Mouse (Mus musculus) MEL (cell line): ENCODE data around the gene Clcn3.

Experiments
- CHD1 ChIP-seq: IDR thresholded peaks from 2 replicates; pipeline ENCODE4 v1.6.1; 2012; ENCODE audit warnings: low read depth, mild to moderate bottlenecking, inconsistent platforms, low read length, improper control_type of control experiment
- CHD2 ChIP-seq: IDR thresholded peaks from 2 replicates; pipeline ENCODE4 v1.6.1; 2011; ENCODE audit warnings: low read length, improper control_type of control experiment
- CTCF ChIP-seq, 3 experiments: IDR thresholded peaks in 2 of 3; conservative IDR thresholded peaks in 1 of 3; 2 replicates each; pipeline ENCODE4 v1.5.1; 2011 to 2012; ENCODE audit warnings: low read length in 3 of 3, low read depth in 2 of 3, mild to moderate bottlenecking in 2 of 3, improper control_type of control experiment in 1 of 3, inconsistent platforms in 1 of 3, mixed read lengths in 1 of 3, moderate library complexity in 1 of 3; ENCODE audit not compliant: control insufficient read depth in 1 of 3, insufficient read depth in 1 of 3, poor library complexity in 1 of 3, severe bottlenecking in 1 of 3
- GABPA ChIP-seq: IDR thresholded peaks from 2 replicates; pipeline ENCODE4 v1.6.1; 2012; ENCODE audit warnings: low read depth, mild to moderate bottlenecking, inconsistent platforms, low read length, improper control_type of control experiment, moderate library complexity
- GATA1 ChIP-seq: IDR thresholded peaks from 2 replicates; pipeline ENCODE4 v1.6.1; 2011; ENCODE audit warnings: low read depth, low read length, improper control_type of control experiment
- MAX ChIP-seq: IDR thresholded peaks from 2 replicates; pipeline ENCODE4 v1.6.1; 2011; ENCODE audit warnings: low read length, improper control_type of control experiment
- MEF2A ChIP-seq: IDR thresholded peaks from 2 replicates; pipeline ENCODE4 v1.6.1; 2014; ENCODE audit warnings: low read depth, mild to moderate bottlenecking, inconsistent platforms, low read length, improper control_type of control experiment; ENCODE audit not compliant: poor library complexity, insufficient replicate concordance, severe bottlenecking; ENCODE audit errors: extremely low read depth
- MYB ChIP-seq: IDR thresholded peaks from 2 replicates; pipeline ENCODE4 v1.6.1; 2011; ENCODE audit warnings: mild to moderate bottlenecking, low read depth, low read length, improper control_type of control experiment
- POLR2A ChIP-seq, 2 experiments: IDR thresholded peaks; 2 replicates each; pipeline ENCODE4 v1.6.1; 2011 to 2012; ENCODE audit warnings: low read length in 2 of 2, mild to moderate bottlenecking in 2 of 2, control low read depth in 1 of 2, improper control_type of control experiment in 1 of 2, low read depth in 1 of 2, moderate library complexity in 1 of 2; ENCODE audit not compliant: control insufficient read depth in 1 of 2, insufficient read depth in 1 of 2, poor library complexity in 1 of 2
- POLR2AphosphoS5 ChIP-seq: IDR thresholded peaks from 2 replicates; pipeline ENCODE4 v1.6.1; 2012; ENCODE audit warnings: low read depth, borderline replicate concordance, mild to moderate bottlenecking, inconsistent platforms, low read length, moderate library complexity, mixed read lengths
- TAL1 ChIP-seq: IDR thresholded peaks from 2 replicates; pipeline ENCODE4 v1.6.1; 2012; ENCODE audit warnings: mild to moderate bottlenecking, inconsistent platforms, low read length, moderate library complexity, mixed read lengths
- USF2 ChIP-seq, 2 experiments: IDR thresholded peaks; 2 replicates each; pipeline ENCODE4 v1.6.1; 2011 to 2012; ENCODE audit warnings: improper control_type of control experiment in 2 of 2, low read length in 2 of 2, borderline replicate concordance in 1 of 2, inconsistent platforms in 1 of 2, low read depth in 1 of 2, mild to moderate bottlenecking in 1 of 2; ENCODE audit not compliant: insufficient read depth in 1 of 2
- ZKSCAN1 ChIP-seq: IDR thresholded peaks from 2 replicates; pipeline ENCODE4 v1.6.1; 2012; ENCODE audit warnings: low read depth, mild to moderate bottlenecking, inconsistent platforms, low read length, improper control_type of control experiment, moderate library complexity

GRCm38 (mm10) chr8:60965741-60966140, 17.4 kb downstream of the Clcn3 start:
- TF ChIP-seq GATA1 (no peak), MAX (no peak), CTCF (IDR thresholded peaks at IDR 0.05 in 2 of 3, conservative IDR thresholded peaks at IDR 0.05 in 1 of 3; ENCODE audit: control insufficient read depth in 1 of 3, insufficient read depth in 1 of 3, low read depth in 2 of 3, low read length in 3 of 3, poor library complexity in 1 of 3, severe bottlenecking in 1 of 3) (no peak), USF2 (IDR thresholded peaks at IDR 0.05; ENCODE audit: borderline replicate concordance in 1 of 2, insufficient read depth in 1 of 2, low read depth in 1 of 2, low read length in 2 of 2) (no peak), POLR2A (IDR thresholded peaks at IDR 0.05; ENCODE audit: control insufficient read depth in 1 of 2, insufficient read depth in 1 of 2, low read depth in 1 of 2, low read length in 2 of 2, poor library complexity in 1 of 2) (no peak), ZKSCAN1 (no peak), CHD2 (no peak), MEF2A (no peak), MYB (no peak), POLR2AphosphoS5 (no peak), CHD1 (no peak), GABPA (no peak), TAL1 (no peak)
